Mouse (Mus musculus) left cerebral cortex, adult 18-20 months (tissue): ENCODE data around the gene Prune1. TPM values are rescaled to one million over a fixed set of nuclear protein-coding genes. Genes with fewer than 3 reads are reported as not detected.
"Not testable (repeated sequence)": the region's sequence is repeated elsewhere in the genome, so short reads cannot be mapped to it uniquely, and the experiment has no call there.

Source experiments
- DNase-seq, 2 experiments: peaks; one replicate each; pipeline ENCODE4 v3.0.0; 2021 to 2022; ENCODE audit warnings: low spot score in 2 of 2, mixed read lengths in 1 of 2
- total RNA-seq, 2 experiments: library from RNA; stranded (reverse); gene quantifications; 2 replicates each; pipeline ENCODE4 v1.2.3; 2021

Prune1 gene
- total RNA-seq, 2 experiments from 2014 or later, result 24.3 to 24.4 TPM

- DNase-seq, result peak; percentile 88 to 89
These were observed 64.4 kb downstream of the Prune1 start, which contains the start of gene Gabpb2 for GRCm38 (mm10) chr3:95217255-95218134. Gene Gabpb2, minus strand, starts transcription at chr3:95217916.

DNA sequence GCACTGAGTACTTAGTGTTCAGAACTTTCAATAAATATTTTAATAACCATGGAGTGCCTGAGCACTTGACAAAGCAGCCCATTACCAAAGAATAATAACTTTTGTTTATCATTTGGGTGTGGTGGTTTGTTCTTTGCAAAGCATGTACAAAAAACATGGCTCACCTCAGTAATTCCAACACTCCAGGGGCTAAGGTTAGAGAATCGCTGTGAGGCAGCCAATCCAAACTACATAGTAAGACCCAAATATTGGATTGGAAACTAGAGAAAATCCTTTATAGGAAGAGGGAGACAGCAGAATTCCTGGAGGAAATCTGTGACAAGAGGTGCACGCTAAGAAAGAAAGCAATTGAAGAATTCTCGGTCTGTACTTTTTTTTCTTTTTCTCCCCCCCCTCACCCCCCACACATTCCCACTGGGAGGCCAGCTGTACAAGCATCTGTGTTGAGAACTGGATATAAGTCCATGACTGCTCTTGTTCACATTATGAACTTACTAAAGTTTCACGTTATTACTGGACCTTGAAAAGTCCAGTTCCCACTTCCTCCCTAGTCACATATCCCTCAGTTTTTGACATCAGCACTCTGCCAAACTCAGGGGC, 65.1 kb downstream of the Prune1 start:
- no peak for DNase-seq

- DNase-seq, result no peak
These were observed 68.3 kb downstream of the Prune1 start for GRCm38 (mm10) chr3:95213609-95213975.

- not testable (repeated sequence) for DNase-seq
These were observed 68.8 kb downstream of the Prune1 start for GRCm38 (mm10) chr3:95212889-95213608.

- DNase-seq, result no peak
These were observed 71.3 kb downstream of the Prune1 start for GRCm38 (mm10) chr3:95210585-95210984.

GRCm38 (mm10) chr3:95208286-95208685, 73.6 kb downstream of the Prune1 start:
- no peak for DNase-seq

DNA sequence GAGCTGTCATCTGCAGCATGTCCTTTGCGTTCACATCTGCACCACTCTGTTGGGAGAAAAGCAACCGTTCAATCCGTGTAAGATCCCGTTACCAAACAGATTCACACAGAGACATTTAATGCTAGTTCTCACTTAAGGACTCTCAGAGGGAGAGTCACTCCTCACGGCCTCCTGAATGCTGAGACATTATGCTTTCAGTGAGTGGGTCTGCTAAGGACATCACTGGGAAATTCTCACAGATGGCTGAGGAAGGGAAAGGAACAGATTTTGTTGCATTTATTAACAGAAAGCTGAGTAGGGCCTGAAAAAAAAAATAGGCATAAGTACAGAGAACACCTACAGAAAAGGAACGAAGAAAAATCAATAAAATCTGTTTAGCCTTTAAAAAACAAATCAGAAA, 78.0 kb downstream of the Prune1 start:
- no peak for DNase-seq

Other genes with a start within 250 kb of the Prune1 start
- gene Psmd4, start 239.5 kb downstream of the Prune1 start, total RNA-seq, result 100 to 1,000 TPM; 165 to 171 TPM
- gene Pip5k1a, start 175.1 kb downstream of the Prune1 start, total RNA-seq, result 10 to 100 TPM; 53.1 to 61.1 TPM
- gene Vps72, start 171.1 kb downstream of the Prune1 start, total RNA-seq, result 10 to 100 TPM; 41.7 to 44.4 TPM
- gene Tmod4, start 157.6 kb downstream of the Prune1 start, total RNA-seq, result under 1 TPM in 1 of 2 experiments, not detected in 1; 0.73 TPM
- 10 to 100 TPM; 45.3 to 47.6 TPM for gene Scnm1, start 148.1 kb downstream of the Prune1 start, total RNA-seq
- 10 to 100 TPM; 15.8 to 17.1 TPM for gene Lysmd1, start 148.0 kb downstream of the Prune1 start, total RNA-seq
- gene Tnfaip8l2, start 139.7 kb downstream of the Prune1 start, total RNA-seq, result 1 to 10 TPM; 1.5 to 1.6 TPM
- gene Sema6c, start 121.6 kb downstream of the Prune1 start, total RNA-seq, result 10 to 100 TPM; 24.4 to 27.0 TPM
- gene Gabpb2, start 64.2 kb downstream of the Prune1 start, total RNA-seq, result 10 to 100 TPM in 1 of 2 experiments, 1 to 10 TPM in 1; 9.6 to 10.4 TPM
- gene Cdc42se1, start 53.3 kb downstream of the Prune1 start, total RNA-seq, result 10 to 100 TPM; 57.0 to 60.1 TPM
- gene Mllt11, start 49.9 kb downstream of the Prune1 start, total RNA-seq, result 100 to 1,000 TPM; 265 to 266 TPM
- under 1 TPM in 1 of 2 experiments, not detected in 1; 0.37 TPM for gene Gm128, start 40.5 kb downstream of the Prune1 start, total RNA-seq
- gene Bnipl, start 30.9 kb downstream of the Prune1 start, total RNA-seq, result under 1 TPM in 1 of 2 experiments, not detected in 1; 0.63 TPM
- gene Mindy1, start 731 bp downstream of the Prune1 start, total RNA-seq, result 10 to 100 TPM; 17.0 to 19.7 TPM
- gene Anxa9, start 25.1 kb upstream of the Prune1 start, total RNA-seq, result under 1 TPM; 0.59 to 0.91 TPM
- 10 to 100 TPM; 42.0 to 43.5 TPM for gene Cers2, start 32.7 kb upstream of the Prune1 start, total RNA-seq
- 10 to 100 TPM; 33.1 to 34.7 TPM for gene Setdb1, start 75.1 kb upstream of the Prune1 start, total RNA-seq
- not detected for gene 4930558C23Rik, start 120.8 kb upstream of the Prune1 start, total RNA-seq
- 10 to 100 TPM; 31.1 to 34.7 TPM for gene Arnt, start 152.3 kb upstream of the Prune1 start, total RNA-seq
- 1 to 10 TPM; 4.0 to 4.2 TPM for gene Ctsk, start 217.2 kb upstream of the Prune1 start, total RNA-seq
- gene Ctss, start 244.7 kb upstream of the Prune1 start, total RNA-seq, result 10 to 100 TPM; 67.5 to 69.8 TPM